Mouse (Mus musculus) heart, postnatal 10 days (tissue): ENCODE measurements at regions not wholly inside any gene's neighbourhood (a gene's known extent, or its start where the extent isn't known, plus 50 kb on each side); places are given as distances from the start of the nearest gene placed in this dataset.

Experiments used
- DNase-seq, 2 experiments: peaks; one replicate each; pipeline ENCODE4 v3.0.0; 2021
- intact Hi-C: fragments of 180-260 bp; cut with DNase I; formaldehyde crosslinking; loops from one replicate; pipeline ENCODE4 v1.15.1; 2025

DNA sequence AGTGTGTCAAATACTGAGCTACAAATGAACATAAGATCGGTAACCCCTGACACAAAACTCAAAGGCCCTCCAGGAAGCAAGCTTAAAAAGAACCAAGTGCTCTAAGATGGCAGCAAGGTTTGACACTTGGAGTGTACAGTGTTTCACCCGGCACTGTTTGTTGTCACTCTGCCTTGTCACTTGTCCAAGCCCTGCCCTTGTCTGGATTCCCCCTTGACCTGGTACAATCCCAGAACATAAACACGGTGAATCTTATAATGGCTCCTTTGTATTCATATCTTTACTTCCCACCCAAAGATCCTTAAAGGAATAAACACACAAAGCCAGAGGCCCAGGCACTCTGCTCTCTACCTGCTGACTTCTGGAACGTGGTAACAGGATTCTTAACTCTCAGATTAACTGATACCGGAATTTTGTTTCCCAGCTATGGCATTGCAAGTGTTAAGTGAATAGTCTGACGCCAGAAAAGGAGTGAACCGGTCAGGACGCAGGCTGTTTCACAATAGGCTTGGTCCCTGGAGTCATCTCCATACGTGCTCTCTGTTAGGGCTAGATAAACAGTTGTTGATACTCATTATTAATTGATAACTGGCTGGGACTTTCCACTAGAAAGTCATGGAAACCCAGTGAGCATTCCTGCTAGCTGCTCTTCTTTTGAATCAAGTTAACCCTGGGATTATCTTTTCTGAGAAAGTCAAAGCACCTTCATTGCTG lies 95.9 kb upstream of the Ankrd55 start:
- DNase-seq = no peak
- intact Hi-C loops = loop anchor here (5.0 kb wide), 1 partner anchor 75 kb away; no protein-coding TSS in a partner anchor

GRCm38 (mm10) chr13:112193676-112194075 lies 94.6 kb upstream of the Ankrd55 start:
- DNase-seq = no peak
- intact Hi-C loops = loop anchor here (5.0 kb wide), 1 partner anchor 76 kb away; no protein-coding TSS in a partner anchor

GRCm38 (mm10) chr13:112194991-112195390 lies 93.3 kb upstream of the Ankrd55 start:
- intact Hi-C loops = loop anchor here (5.0 kb wide), 4 partner anchors 78 to 388 kb away; partner anchors contain the start of gene Map3k1
- DNase-seq = no peak

DNA sequence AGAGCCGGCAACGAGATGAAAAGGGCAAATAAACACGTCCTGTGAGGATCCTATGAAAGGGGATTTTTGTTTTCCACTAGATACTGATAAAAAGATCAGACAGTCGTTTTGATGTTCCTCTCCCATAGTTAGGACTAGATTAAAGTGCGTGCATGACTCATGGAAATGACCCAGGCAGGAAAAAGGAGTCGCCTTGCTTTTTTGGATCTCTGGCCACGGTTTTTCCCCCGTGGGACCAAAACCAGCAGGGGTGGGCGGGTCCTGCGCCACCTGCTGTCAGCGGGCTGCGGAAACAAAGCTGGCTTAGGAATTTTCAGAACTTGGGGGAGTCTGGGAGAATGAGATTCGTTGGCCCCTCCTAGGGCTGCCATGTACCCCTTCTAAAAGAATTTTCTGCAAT lies 91.5 kb upstream of the Ankrd55 start:
- intact Hi-C loops = loop anchor here (2.0 to 5.0 kb wide), 4 partner anchors 259 to 408 kb away; partner anchors contain the start of gene Map3k1
- peak; percentile 83 to 85 for DNase-seq

DNA sequence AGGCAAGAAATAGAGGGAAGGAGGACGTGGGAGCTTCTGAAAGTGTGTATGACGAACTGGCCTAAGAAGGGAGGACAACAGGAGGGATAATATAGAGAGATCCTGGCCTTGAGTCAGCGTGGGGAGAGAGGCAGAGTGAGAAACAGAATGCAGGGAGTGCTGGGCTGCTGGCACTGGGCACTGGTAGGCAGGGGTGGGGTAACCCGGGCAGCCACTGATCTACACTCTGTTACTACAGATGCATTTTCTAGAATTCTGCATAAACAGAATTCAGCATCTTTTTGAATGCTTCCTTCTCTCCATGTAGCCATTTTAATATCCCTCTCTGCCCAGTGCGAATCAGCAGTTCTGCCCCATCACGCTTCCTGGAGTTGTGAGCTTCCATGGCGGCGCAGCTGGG lies 84.5 kb upstream of the Ankrd55 start:
- intact Hi-C loops = no loop called here

GRCm38 (mm10) chr13:112204204-112204603 lies 84.0 kb upstream of the Ankrd55 start:
- intact Hi-C loops = no loop called here
- DNase-seq = no peak

More for the DNA sequence above, 84.5 kb upstream of the Ankrd55 start:
- DNase-seq = no peak

GRCm38 (mm10) chr13:112204813-112205212 lies 83.4 kb upstream of the Ankrd55 start:
- no peak for DNase-seq
- intact Hi-C loops = no loop called here

- intact Hi-C loops = no loop called here
- DNase-seq = no peak
Measured at GRCm38 (mm10) chr13:112207617-112208235, 80.5 kb upstream of the Ankrd55 start.

DNA sequence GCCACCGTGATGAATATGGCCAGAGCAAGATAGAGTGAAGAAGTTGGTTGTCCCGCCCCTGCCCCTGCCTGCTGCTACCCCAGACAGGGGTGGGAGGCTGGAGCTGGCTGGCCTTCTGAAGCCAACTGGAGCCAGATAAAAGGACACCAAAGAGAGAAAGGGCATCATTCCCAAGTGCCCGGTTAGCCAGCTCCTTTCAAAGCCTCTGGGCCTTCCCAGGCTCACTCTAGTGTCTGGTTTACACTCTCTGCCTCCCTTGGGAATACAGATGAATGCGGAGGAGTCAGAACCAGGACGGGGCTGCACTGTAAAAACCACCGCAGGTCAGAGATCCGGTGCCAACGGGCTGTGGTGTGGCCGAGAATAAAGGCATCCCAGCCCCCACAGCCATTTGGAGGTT lies 76.4 kb upstream of the Ankrd55 start:
- DNase-seq = no peak
- intact Hi-C loops = no loop called here

DNA sequence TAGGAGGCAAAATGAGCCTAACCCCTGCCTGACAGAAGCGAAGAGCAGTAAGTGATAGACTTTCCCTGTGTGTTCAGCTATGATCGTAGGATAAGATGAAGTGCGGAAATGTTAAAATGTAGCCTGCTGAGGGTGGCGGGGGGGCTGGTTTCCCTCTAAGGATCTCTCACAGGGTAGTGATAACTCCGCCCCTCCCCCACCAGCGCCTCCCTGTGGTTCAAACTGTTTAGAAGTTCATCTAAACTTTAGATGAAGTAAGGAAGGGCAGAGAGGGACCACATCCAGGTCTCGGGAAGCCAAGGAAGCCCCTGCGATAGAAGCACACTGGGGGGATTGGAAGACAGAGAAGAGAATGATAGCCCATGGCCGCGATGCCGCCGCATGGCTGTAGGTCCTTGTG lies 75.9 kb upstream of the Ankrd55 start:
- intact Hi-C loops = no loop called here
- no peak for DNase-seq

- no peak for DNase-seq
- intact Hi-C loops = no loop called here
Measured at GRCm38 (mm10) chr13:112213652-112214081, 74.6 kb upstream of the Ankrd55 start.

- intact Hi-C loops = no loop called here
- DNase-seq = no peak
Measured at GRCm38 (mm10) chr13:112216084-112216483, 72.2 kb upstream of the Ankrd55 start.

DNA sequence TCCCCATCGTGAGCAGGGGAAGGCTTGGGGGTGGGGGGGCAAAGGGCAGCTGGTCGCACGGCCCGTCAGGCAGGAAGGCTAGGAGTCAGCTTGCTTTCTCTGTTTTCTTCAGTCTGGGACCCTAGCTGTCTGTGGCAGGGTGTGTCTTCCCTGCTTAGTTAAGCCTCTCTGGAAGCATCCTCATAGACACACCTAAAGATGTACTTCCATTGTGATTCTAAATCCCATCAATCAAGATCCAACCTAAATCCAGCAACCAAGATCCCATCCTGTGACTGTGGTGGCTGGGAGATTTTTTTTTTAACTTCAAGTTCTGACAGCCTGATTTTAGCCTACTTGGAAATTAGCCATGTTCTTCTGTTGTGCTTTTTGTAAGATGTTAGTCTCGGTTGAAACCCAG lies 69.9 kb upstream of the Ankrd55 start:
- intact Hi-C loops = no loop called here
- no peak for DNase-seq

DNA sequence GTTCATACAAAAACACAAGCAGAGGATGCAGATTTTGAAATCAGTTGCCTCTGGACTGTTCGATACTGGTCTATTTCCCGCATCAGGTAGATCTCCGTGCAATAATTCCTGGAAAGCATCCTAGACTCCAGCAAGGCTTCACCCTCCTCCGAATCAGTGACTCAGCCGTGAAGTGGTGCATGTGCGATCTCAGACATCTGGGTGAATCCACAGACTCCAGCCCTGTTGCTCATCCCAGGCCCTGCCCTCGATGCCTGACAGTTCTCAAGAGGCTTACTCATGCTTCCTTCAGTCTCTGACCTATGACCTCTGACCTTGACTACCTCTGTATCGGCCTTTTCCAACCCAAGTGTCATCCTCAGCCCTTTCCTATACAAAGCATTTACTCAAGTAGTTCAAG lies 68.1 kb upstream of the Ankrd55 start:
- intact Hi-C loops = no loop called here

DNA sequence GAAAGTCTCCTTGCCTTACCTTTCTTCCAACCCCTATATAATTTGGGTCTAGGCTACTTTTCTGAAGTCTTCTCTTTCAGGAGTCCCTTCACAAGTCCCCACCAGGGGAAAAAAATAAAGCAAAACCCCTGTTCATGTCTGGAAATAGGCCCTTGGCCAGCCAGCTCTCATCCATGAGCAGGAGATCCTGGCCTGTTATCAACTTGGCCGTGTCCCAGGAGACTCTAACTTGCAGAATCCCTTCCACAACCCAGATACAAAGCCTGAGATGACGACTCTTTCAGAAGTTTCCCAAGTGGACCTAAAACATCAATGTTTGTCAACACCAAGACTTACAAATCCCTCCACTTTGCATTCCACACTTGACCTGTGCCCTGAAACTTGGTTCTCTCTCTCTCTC lies 64.6 kb upstream of the Ankrd55 start:
- intact Hi-C loops = no loop called here
- DNase-seq = peak; percentile 58 to 62

More for the DNA sequence above, 68.1 kb upstream of the Ankrd55 start:
- DNase-seq = no peak

DNA sequence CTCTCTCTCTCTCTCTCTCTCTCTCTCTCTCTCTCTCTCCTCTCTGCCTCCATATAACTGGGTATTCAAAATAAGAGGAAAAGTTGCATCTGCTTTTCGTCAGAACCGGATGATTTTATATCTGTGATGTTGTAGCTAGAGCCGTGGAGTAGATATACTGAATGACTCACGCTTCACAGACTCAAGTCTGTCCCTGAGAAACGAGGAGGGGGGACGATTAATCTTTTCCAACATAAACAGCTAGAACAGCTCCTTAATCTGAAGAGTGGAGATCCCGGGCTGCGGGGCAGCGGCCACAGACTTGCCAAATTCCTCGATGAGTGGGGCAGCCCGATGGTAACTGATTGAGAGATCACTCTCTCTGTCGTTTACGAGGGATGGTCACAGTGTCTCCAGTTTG lies 60.5 kb upstream of the Ankrd55 start:
- intact Hi-C loops = no loop called here
- no peak for DNase-seq

- intact Hi-C loops = no loop called here
Measured at GRCm38 (mm10) chr13:112228846-112229245, 59.4 kb upstream of the Ankrd55 start.

GRCm38 (mm10) chr13:112230176-112230575 lies 58.1 kb upstream of the Ankrd55 start:
- intact Hi-C loops = no loop called here
- no peak for DNase-seq

More at GRCm38 (mm10) chr13:112228846-112229245, 59.4 kb upstream of the Ankrd55 start:
- DNase-seq = no peak

- DNase-seq = no peak
- intact Hi-C loops = no loop called here
Measured at GRCm38 (mm10) chr13:112234695-112235094, 53.6 kb upstream of the Ankrd55 start.

DNA sequence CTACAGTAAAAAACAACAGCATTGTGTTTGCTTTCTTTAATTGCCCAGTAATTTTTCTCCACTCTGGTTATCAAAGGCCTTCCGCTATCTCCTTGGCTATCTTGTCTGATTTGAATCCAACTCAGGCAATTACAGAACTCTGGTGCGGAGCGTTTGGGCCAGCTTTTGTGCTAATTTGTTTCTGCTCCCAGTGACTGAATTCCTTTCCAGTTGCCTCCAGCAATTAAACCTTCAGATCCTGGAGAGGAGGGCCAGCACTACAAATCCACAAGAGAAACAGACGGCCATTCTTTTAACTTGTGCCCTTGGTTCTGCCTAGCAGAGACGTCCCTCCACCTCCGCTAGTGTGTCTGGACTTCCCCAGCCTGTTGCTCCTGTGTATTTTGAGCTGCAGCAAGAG lies 51.3 kb upstream of the Ankrd55 start:
- no peak for DNase-seq
- intact Hi-C loops = no loop called here

GRCm38 (mm10) chr13:112237377-112237776 lies 50.9 kb upstream of the Ankrd55 start:
- DNase-seq = no peak
- intact Hi-C loops = no loop called here

GRCm38 (mm10) chr13:112237917-112238316 lies 50.3 kb upstream of the Ankrd55 start:
- intact Hi-C loops = no loop called here
- peak; percentile 36 to 41 for DNase-seq
